Mouse (Mus musculus) midbrain, postnatal 0 days (tissue): ENCODE measurements around the gene Psmb4. TPM values are rescaled to one million over a fixed set of nuclear protein-coding genes. Genes with fewer than 3 reads are reported as not detected.
A peak's percentile ranks its signal among the peaks of the same experiment; 100 is the strongest.

Experiments
- ATAC-seq: fragments of 200-750 bp; cut with Nextera tagmentation; 2 replicates; pipeline ENCODE4 v1.8.0; 2017; ENCODE audit warnings: moderate number of reproducible peaks, mild to moderate bottlenecking, moderate TSS enrichment, moderate library complexity; ENCODE audit not compliant: low FRiP score
- DNase-seq: peaks from one replicate; pipeline ENCODE4 v3.0.0-alpha.2; 2015; ENCODE audit warnings: low spot score
- H3K27ac ChIP-seq: fragments of 300-500 bp; sonication (generic); 2 replicates; pipeline ENCODE4 v1.5.1; 2014; ENCODE audit warnings: low read depth, mild to moderate bottlenecking, low read length, mixed read lengths
- H3K27me3 ChIP-seq: fragments of 300-500 bp; sonication (generic); 2 replicates; pipeline ENCODE4 v1.6.1; 2014; ENCODE audit warnings: low read length, control low read depth, mixed read lengths; ENCODE audit not compliant: insufficient read depth
- H3K36me3 ChIP-seq: fragments of 300-500 bp; sonication (generic); 2 replicates; pipeline ENCODE4 v1.6.1; 2014; ENCODE audit warnings: low read length, control low read depth, mixed read lengths; ENCODE audit not compliant: insufficient read depth
- H3K4me1 ChIP-seq: fragments of 300-500 bp; sonication (generic); 2 replicates; pipeline ENCODE4 v1.6.1; 2014; ENCODE audit warnings: mild to moderate bottlenecking, control low read depth, antibody characterized with exemption, low read length, mixed read lengths; ENCODE audit not compliant: insufficient read depth
- H3K4me2 ChIP-seq: fragments of 300-500 bp; sonication (generic); 2 replicates; pipeline ENCODE4 v1.6.1; 2014; ENCODE audit warnings: low read depth, mild to moderate bottlenecking, low read length, mixed read lengths; ENCODE audit not compliant: poor library complexity, severe bottlenecking
- H3K4me3 ChIP-seq: fragments of 300-500 bp; sonication (generic); 2 replicates; pipeline ENCODE4 v1.5.1; 2014; ENCODE audit warnings: low read depth, mild to moderate bottlenecking, low read length, moderate library complexity
- H3K9ac ChIP-seq: fragments of 300-500 bp; sonication (generic); replicated peaks from 2 replicates; pipeline ENCODE4 v1.6.1; 2014; ENCODE audit warnings: mild to moderate bottlenecking, low read length, moderate library complexity, mixed read lengths; ENCODE audit not compliant: poor library complexity, severe bottlenecking
- H3K9me3 ChIP-seq: fragments of 300-500 bp; sonication (generic); 2 replicates; pipeline ENCODE4 v1.6.1; 2016; ENCODE audit warnings: low read length, control low read depth
- CTCF ChIP-seq: IDR thresholded peaks from 2 replicates; pipeline ENCODE4 v1.5.1; 2016; ENCODE audit warnings: antibody characterized with exemption, mild to moderate bottlenecking
- WGBS: fragments of 180-500 bp; shearing (Covaris S2); extraction: QIAGEN DNeasy Blood & Tissue Kit; methylation state at CpG from one replicate; pipeline ENCODE4 v1.1.7; 2014; 5-methylcytosine and 5-hydroxymethylcytosine counted together
- polyA plus RNA-seq: library from polyadenylated mRNA; unstranded; fragments of >200 nt; fragmentation: Nextera tagmentation; extraction: Ambion mirVana; gene quantifications from 2 replicates; pipeline ENCODE4 v1.2.1, GENCODE M21; 2015
- total RNA-seq: library from RNA; depleted of rRNA; stranded (reverse); fragments of >200 nt; gene quantifications from 2 replicates; pipeline ENCODE4 v1.2.3, GENCODE M21; 2014

Gene Psmb4
- total and polyA plus RNA-seq, 2 experiments from 2014 or later, result 270 to 358 TPM

GRCm38 (mm10) chr3:94924688-94925087, 37.9 kb upstream of the Psmb4 start:
- DNase-seq, result no peak
- H3K9ac ChIP-seq, result no peak overlapping the region
- H3K4me1 ChIP-seq, result no peaks in the 10 kb centered on the region
- no peaks in the 10 kb centered on the region for H3K9me3 ChIP-seq
- H3K27ac ChIP-seq, result no peak overlapping the region
- no peak overlapping the region for H3K4me2 ChIP-seq
- no peaks in the 10 kb centered on the region for H3K27me3 ChIP-seq
- 76% methylated on average over 8 of the region's 8 CpGs for WGBS
- H3K4me3 ChIP-seq, result no peak overlapping the region
- H3K36me3 ChIP-seq, result no peaks in the 10 kb centered on the region
- no peak for ATAC-seq
- TF ChIP-seq CTCF, result no peak

- no peak for TF ChIP-seq CTCF
- H3K27ac ChIP-seq, result no peak overlapping the region
- no peak overlapping the region for H3K4me3 ChIP-seq
- no peak overlapping the region for H3K4me2 ChIP-seq
- H3K9ac ChIP-seq, result no peak overlapping the region
- no peaks in the 10 kb centered on the region for H3K4me1 ChIP-seq
- H3K27me3 ChIP-seq, result no peaks in the 10 kb centered on the region
- WGBS, result 46% methylated on average over 3 of the region's 3 CpGs
- DNase-seq (no peak), ATAC-seq (no peak)
- H3K36me3 ChIP-seq, result no peaks in the 10 kb centered on the region
- no peaks in the 10 kb centered on the region for H3K9me3 ChIP-seq
Measured at GRCm38 (mm10) chr3:94922333-94922732, 35.6 kb upstream of the Psmb4 start.

- Histone ChIP-seq H3K36me3 (no peaks in the 10 kb centered on the region), H3K27ac (no peak overlapping the region), H3K27me3 (no peaks in the 10 kb centered on the region), H3K4me2 (no peak overlapping the region), H3K9ac (no peak overlapping the region), H3K4me3 (no peak overlapping the region), H3K4me1 (no peaks in the 10 kb centered on the region), H3K9me3 (no peaks in the 10 kb centered on the region)
- TF ChIP-seq CTCF, result no peak
- WGBS, result 43% methylated on average over 3 of the region's 3 CpGs
- ATAC-seq, result no peak
- peak; percentile 30 for DNase-seq
Measured at GRCm38 (mm10) chr3:94921104-94921503, 34.3 kb upstream of the Psmb4 start.

GRCm38 (mm10) chr3:94918845-94919244, 32.1 kb upstream of the Psmb4 start:
- 82% methylated on average over 4 of the region's 4 CpGs for WGBS
- no peaks in the 10 kb centered on the region for H3K27me3 ChIP-seq
- H3K27ac ChIP-seq, result no peak overlapping the region
- no peaks in the 10 kb centered on the region for H3K9me3 ChIP-seq
- no peak overlapping the region for H3K4me2 ChIP-seq
- H3K4me1 ChIP-seq, result no peaks in the 10 kb centered on the region
- no peak overlapping the region for H3K4me3 ChIP-seq
- TF ChIP-seq CTCF, result no peak
- DNase-seq (no peak), ATAC-seq (no peak)
- no peaks in the 10 kb centered on the region for H3K36me3 ChIP-seq
- H3K9ac ChIP-seq, result no peak overlapping the region

- Histone ChIP-seq H3K27me3 (no peaks in the 10 kb centered on the region), H3K4me2 (no peak overlapping the region), H3K4me1 (no peaks in the 10 kb centered on the region), H3K9me3 (no peaks in the 10 kb centered on the region), H3K4me3 (no peak overlapping the region), H3K27ac (no peak overlapping the region), H3K36me3 (no peaks in the 10 kb centered on the region), H3K9ac (no peak overlapping the region)
- ATAC-seq (no peak), DNase-seq (no peak)
- 41% methylated on average over 14 of the region's 14 CpGs for WGBS
- TF ChIP-seq CTCF, result no peak
Measured at GRCm38 (mm10) chr3:94917816-94918361, 31.1 kb upstream of the Psmb4 start.

GRCm38 (mm10) chr3:94915903-94916741, 29.4 kb upstream of the Psmb4 start:
- no peak for ATAC-seq
- Histone ChIP-seq H3K4me3 (no peak overlapping the region), H3K4me2 (no peak overlapping the region), H3K27ac (no peak overlapping the region), H3K36me3 (no peaks in the 10 kb centered on the region), H3K9ac (no peak overlapping the region), H3K4me1 (no peaks in the 10 kb centered on the region), H3K27me3 (no peaks in the 10 kb centered on the region), H3K9me3 (no peaks in the 10 kb centered on the region)
- TF ChIP-seq CTCF, result no peak
- WGBS, result 85% methylated on average over 7 of the region's 7 CpGs
- DNase-seq, result no peak
